Mouse (Mus musculus): ENCODE measurements around the gene Tbc1d2b.

DNA sequence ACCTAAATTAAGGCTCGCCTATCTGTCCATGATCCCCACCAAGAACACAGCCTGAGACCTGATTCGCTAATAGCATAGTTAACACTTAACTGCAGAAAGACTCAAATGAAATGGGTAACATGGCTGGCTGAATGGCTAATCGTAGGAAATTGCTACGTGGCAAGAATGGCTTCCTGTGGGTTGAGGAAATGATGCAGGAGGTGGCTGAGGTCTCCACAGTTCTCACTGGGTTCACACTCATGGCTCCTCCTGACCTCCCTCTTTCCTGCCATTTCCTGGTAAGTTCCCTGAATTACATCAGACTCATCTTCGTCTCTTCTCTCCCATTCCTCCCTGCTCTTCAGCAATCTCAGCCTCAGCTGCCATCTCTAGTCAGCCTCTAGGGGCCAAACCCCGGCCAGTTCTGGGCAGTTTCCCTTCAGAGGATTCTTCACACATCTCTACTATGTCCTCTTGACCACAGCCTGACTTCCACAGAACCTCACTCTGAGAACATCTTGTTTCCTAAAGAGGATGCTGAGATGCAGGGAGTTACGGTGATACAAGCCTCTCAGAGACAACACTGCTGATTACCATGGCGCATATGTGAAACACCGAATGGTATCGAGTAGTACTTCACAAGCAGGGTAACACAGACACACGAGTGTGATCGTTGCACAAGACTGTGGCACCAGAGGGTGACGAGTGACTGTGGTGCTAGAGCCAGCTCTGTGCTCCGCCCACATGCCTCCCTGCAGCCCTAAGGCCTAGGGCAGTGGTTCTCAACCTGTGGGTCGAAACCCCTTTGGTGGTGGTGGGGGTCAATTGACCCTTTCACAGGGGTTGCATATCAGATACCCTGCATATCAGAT lies 26.1 kb downstream of the Tbc1d2b start:
- TF ChIP-seq CTCF (conservative IDR thresholded peaks at IDR 0.05; ENCODE audit: insufficient read depth, insufficient read length, low read depth, low read length) (no peak), POLR2A (IDR thresholded peaks at IDR 0.05; ENCODE audit: low read depth, low read length) (no peak)

Measured in kidney, adult 2 months (tissue).